Mouse (Mus musculus): ENCODE results near the gene Kat7. TPM values are rescaled to one million over a fixed set of nuclear protein-coding genes. Genes with fewer than 3 reads are reported as not detected.

The Kat7 gene
- polyA plus RNA-seq, 1 experiment from 2014 or later: 62.7 TPM

DNA sequence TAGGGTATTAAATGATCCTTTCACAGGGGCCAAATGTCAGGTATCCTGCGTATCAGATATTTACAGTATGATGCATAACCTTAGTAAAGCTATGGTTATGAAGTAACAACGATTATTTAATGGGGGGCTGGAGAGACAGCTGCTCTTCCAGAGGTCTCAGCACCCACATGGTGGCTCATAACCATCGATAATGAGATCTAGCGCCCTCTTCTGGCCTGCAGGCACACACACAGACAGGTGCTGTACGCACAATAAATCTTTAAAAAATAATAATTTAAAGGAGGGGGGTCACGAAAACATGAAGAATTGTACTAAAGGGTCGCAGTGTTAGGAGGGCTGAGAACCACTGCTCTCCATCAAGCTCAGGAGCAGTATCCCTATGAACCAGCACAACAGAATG lies 4.4 kb downstream of the Kat7 start:
- Histone ChIP-seq H3K9me3 (no peaks in the 10 kb centered on the region), H3K4me1 (peaks cover 14% of the 10 kb centered on the region), H3K4me3 (no peak overlapping the region), H3K27ac (no peak overlapping the region), H3K36me3 (peaks cover 45% of the 10 kb centered on the region), H3K9ac (no peak overlapping the region), H3K4me2 (no peak overlapping the region), H3K27me3 (no peaks in the 10 kb centered on the region)
- WGBS: 88% methylated on average over 7 of the region's 7 CpGs
- ATAC-seq (ENCODE audit: insufficient number of reproducible peaks, low FRiP score, low TSS enrichment, low read depth): no peak

DNA sequence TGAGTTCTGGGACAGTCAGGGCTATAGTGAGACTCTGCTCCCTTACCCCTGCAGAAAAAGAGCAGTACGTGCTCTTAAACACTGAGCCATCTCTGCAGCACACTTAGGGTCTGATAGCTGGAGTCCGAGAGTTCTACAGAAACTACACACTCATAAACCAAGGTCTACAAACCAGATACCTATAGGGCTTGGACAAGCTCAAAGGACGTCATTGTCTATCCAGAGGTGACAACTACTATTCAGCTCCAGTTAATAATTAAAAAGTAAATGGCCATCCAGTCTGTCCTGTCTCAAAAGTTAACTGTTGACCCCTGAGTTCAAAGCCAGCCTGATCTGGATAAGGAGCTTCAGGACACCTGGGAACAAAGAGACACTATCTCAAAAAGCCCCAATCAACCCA lies 8.3 kb downstream of the Kat7 start:
- H3K36me3 ChIP-seq: peaks cover 73% of the 10 kb centered on the region
- no peak overlapping the region for H3K4me2 ChIP-seq
- ATAC-seq (ENCODE audit: insufficient number of reproducible peaks, low FRiP score, low TSS enrichment, low read depth): no peak
- no peak overlapping the region for H3K27ac ChIP-seq
- no peaks in the 10 kb centered on the region for H3K27me3 ChIP-seq
- 89% methylated on average over 3 of the region's 3 CpGs for WGBS
- no peaks in the 10 kb centered on the region for H3K9me3 ChIP-seq
- no peaks in the 10 kb centered on the region for H3K4me1 ChIP-seq
- no peak overlapping the region for H3K4me3 ChIP-seq
- no peak overlapping the region for H3K9ac ChIP-seq

DNA sequence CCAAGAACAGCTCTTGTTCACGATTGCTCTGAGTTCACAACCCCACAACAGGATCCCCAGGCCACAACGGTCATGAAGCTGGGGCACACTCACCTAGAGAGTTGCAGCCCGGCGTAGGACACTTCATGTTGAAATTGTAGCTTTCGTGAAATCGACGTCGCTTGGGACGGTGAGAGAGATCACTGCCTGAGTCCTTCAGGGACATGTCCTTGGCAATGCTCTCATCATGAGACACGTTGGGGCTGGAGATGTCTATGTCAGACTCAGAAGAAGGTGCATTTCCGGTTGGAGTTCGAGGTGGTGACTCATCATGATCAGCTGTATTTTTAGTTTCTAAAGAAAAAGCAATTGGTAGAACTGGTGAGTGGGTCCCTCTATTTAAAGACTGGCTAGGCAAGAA lies 10.2 kb downstream of the Kat7 start:
- no peak overlapping the region for H3K27ac ChIP-seq
- ATAC-seq (ENCODE audit: insufficient number of reproducible peaks, low FRiP score, low TSS enrichment, low read depth): no peak

DNA sequence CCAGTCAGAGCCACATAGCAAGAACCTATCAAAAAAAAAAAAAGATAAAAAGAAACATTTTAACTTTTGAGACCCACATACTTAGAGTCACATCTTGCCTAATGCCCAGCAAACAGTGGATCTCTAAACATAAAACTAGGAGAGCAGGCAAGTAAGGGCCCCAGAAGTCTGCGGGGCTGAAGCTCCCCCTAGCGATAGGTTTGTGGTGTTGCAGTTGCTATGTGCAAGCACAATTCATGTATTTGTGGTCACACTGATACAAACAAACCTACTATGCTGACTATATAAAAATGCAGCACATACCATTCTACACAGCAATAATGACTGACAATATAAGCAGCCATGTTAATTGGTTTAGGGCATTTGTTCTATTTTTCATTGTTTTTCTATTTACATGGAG lies 11.9 kb downstream of the Kat7 start:
- no peaks in the 10 kb centered on the region for H3K27me3 ChIP-seq
- H3K4me1 ChIP-seq: no peaks in the 10 kb centered on the region
- no peak for ATAC-seq (ENCODE audit: insufficient number of reproducible peaks, low FRiP score, low TSS enrichment, low read depth)
- no peak overlapping the region for H3K4me2 ChIP-seq
- H3K4me3 ChIP-seq: no peak overlapping the region
- peaks cover 69% of the 10 kb centered on the region for H3K36me3 ChIP-seq
- H3K9me3 ChIP-seq: no peaks in the 10 kb centered on the region
- WGBS: 16% methylated on average over 2 of the region's 2 CpGs
- H3K9ac ChIP-seq: no peak overlapping the region
- H3K27ac ChIP-seq: no peak overlapping the region

More for the DNA sequence above, 10.2 kb downstream of the Kat7 start:
- no peak overlapping the region for H3K9ac ChIP-seq
- H3K27me3 ChIP-seq: no peaks in the 10 kb centered on the region
- H3K36me3 ChIP-seq: peaks cover 60% of the 10 kb centered on the region
- H3K4me3 ChIP-seq: no peak overlapping the region
- no peaks in the 10 kb centered on the region for H3K9me3 ChIP-seq
- no peak overlapping the region for H3K4me2 ChIP-seq
- H3K4me1 ChIP-seq: no peaks in the 10 kb centered on the region
- 92% methylated on average over 12 of the region's 12 CpGs for WGBS

DNA sequence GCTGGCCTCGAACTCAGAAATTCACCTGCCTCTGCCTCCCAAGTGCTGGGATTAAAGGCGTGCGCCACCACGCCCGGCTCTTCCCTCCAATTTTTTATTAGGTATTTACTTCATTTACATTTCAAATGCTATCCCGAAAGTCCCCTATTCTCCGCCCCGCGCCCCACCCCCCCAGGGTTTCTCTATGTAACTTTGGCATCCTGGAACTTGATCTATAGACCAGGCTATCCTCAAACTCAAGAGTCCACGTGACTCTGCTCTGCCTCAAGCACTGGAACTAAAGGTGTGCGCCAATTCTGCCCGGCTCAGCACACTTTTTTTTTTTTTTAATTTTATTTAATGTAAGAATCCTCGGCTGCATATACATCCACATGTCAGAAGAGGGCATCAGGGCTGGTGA lies 14.3 kb downstream of the Kat7 start:
- Histone ChIP-seq H3K27me3 (no peaks in the 10 kb centered on the region), H3K4me3 (no peak overlapping the region), H3K9me3 (no peaks in the 10 kb centered on the region), H3K27ac (no peak overlapping the region), H3K9ac (no peak overlapping the region), H3K4me1 (no peaks in the 10 kb centered on the region), H3K36me3 (peaks cover 66% of the 10 kb centered on the region), H3K4me2 (no peak overlapping the region)
- WGBS: 94% methylated on average over 13 of the region's 13 CpGs
- no peak for ATAC-seq (ENCODE audit: insufficient number of reproducible peaks, low FRiP score, low TSS enrichment, low read depth)

DNA sequence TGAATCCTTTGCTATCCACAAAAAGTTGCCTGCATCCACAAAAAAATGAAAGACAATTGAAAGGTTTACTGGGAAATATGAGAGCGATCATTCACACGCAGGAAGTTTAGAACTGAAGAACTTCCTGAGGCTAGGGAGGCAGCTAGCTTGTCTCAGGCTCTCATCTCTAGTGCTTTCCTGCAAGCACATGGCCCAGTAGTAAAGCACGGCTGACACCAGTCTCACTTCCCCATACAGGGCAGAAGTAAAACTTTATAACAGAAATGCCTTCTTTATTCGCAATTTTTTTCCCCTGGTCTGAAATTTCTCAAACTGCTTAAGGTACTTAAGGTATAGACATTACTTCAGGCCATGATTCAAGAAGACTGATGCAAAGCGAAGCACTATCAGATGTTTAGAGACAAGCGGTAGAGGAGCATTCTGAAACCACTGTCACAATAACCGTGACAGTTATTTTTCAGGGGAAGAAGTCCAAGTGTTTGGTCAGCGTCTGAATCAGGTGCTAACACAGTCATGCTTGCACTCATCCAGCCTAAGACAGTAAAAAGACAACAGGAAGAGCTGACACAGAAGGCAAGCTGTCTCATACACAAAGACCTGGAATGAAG lies 16.9 kb downstream of the Kat7 start:
- Histone ChIP-seq H3K27ac (no peak overlapping the region; the same call in 1 of the 2 replicates), H3K27me3 (no peaks in the 10 kb centered on the region), H3K4me1 (no peaks in the 10 kb centered on the region), H3K9ac (no peak overlapping the region), H3K4me3 (no peak overlapping the region), H3K4me2 (no peak overlapping the region), H3K36me3 (peaks cover 65% of the 10 kb centered on the region), H3K9me3 (no peaks in the 10 kb centered on the region)
- WGBS: 80% methylated on average over 8 of the region's 8 CpGs
- no peak for ATAC-seq (ENCODE audit: insufficient number of reproducible peaks, low FRiP score, low TSS enrichment, low read depth)

DNA sequence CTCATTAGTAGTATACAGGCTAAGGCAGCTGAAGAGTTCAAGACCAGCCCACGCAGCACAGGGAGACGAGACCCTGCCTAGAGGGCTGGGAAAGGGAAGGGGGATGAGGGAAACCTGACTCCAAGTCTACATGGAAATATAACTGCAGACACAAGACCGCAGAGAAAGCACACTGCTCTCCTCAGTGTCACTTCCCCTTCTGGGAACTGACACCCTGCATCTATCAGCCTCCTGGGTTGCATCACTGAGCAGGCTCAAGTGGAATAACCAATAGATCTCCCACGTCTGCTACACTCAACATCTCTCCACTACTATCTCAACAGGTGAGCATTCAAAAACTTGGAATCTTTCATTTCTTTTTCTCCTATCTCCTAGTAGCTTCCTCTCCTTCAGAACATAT lies 18.0 kb downstream of the Kat7 start:
- no peaks in the 10 kb centered on the region for H3K27me3 ChIP-seq
- ATAC-seq (ENCODE audit: insufficient number of reproducible peaks, low FRiP score, low TSS enrichment, low read depth): no peak
- no peak overlapping the region for H3K27ac ChIP-seq
- H3K9ac ChIP-seq: no peak overlapping the region
- WGBS: 73% methylated on average over 4 of the region's 4 CpGs
- no peak overlapping the region for H3K4me3 ChIP-seq
- H3K4me1 ChIP-seq: no peaks in the 10 kb centered on the region
- H3K36me3 ChIP-seq: peaks cover 67% of the 10 kb centered on the region
- H3K4me2 ChIP-seq: no peak overlapping the region
- no peaks in the 10 kb centered on the region for H3K9me3 ChIP-seq

DNA sequence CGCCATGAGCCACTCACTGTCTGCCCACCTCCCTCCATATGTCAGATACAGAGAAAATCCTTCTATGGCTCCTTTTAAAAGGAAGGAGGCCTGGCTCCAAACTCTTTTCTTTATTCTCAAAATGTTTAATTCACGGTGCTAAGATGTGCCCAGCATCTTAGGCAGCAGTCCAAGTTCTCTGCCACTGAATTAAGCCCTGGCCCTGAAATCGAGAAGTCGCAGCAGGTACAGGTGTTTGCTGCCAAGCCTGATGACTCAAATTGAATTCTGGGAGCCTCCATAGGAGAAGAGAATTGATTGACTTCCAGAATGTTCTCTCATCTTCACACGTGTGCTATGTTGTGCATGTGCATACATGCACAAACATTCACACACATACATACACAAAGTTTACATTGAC lies 27.7 kb downstream of the Kat7 start:
- Histone ChIP-seq H3K4me1 (no peaks in the 10 kb centered on the region), H3K9me3 (no peaks in the 10 kb centered on the region), H3K36me3 (peaks cover 93% of the 10 kb centered on the region), H3K9ac (no peak overlapping the region), H3K27me3 (no peaks in the 10 kb centered on the region), H3K4me3 (no peak overlapping the region), H3K4me2 (no peak overlapping the region), H3K27ac (no peak overlapping the region)
- 94% methylated on average over 5 of the region's 5 CpGs for WGBS
- no peak for ATAC-seq (ENCODE audit: insufficient number of reproducible peaks, low FRiP score, low TSS enrichment, low read depth)

DNA sequence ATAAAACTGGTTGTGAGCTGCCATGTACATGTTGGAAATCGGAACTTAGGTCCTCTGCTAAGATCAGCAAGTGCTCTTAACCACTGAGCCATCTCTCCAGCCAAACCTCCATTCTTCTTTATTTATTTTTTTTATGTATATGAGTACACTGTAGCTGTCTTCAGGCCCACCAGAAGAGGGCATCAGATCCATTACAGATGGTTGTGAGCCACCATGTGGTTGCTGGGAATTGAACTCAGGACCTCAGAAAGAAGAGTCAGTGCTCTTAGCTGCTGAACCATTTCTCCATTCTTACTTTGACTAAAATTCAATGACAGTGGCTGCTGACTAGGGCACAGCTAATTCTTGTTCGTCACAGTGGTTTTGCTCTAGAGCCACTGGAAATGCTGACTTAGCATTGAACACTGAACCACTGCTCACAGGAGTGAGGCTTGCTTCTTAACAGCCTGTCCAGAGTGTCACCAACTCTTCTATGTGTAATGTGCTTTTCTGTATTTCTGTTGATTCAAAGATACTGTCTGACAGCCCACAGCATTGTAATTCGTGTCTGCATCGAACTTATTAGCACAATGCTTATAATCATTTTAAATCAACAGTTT lies 30.9 kb downstream of the Kat7 start:
- Histone ChIP-seq H3K27ac (no peak overlapping the region), H3K36me3 (peaks cover 98% of the 10 kb centered on the region), H3K4me1 (no peaks in the 10 kb centered on the region), H3K27me3 (no peaks in the 10 kb centered on the region), H3K9me3 (no peaks in the 10 kb centered on the region), H3K4me2 (no peak overlapping the region), H3K9ac (no peak overlapping the region), H3K4me3 (no peak overlapping the region)
- WGBS: 90% methylated on average over 4 of the region's 4 CpGs
- ATAC-seq (ENCODE audit: insufficient number of reproducible peaks, low FRiP score, low TSS enrichment, low read depth): no peak

DNA sequence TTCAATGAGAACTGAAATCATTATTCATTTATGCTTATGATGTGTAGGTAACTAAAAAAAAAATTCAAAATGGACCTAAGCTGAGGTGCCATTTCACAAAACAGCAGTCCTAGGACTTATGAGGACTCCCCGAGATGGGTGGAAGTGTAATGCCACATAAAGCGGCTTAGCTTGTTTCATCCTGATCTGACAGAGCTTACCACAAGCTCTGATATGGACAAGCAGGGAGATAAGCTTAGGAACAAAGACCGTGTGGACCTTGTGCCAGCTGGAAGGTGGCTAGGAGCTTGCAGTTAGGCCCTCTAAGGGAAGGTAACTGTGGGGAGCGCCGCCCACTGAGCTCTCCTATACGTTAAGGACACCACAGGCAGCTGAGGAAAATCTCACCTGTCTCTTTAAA lies 34.0 kb downstream of the Kat7 start:
- Histone ChIP-seq H3K4me1 (no peaks in the 10 kb centered on the region), H3K27me3 (no peaks in the 10 kb centered on the region), H3K9me3 (no peaks in the 10 kb centered on the region), H3K4me2 (no peak overlapping the region), H3K27ac (no peak overlapping the region), H3K36me3 (peaks cover 99% of the 10 kb centered on the region), H3K9ac (no peak overlapping the region), H3K4me3 (no peak overlapping the region)
- 90% methylated on average over 6 of the region's 6 CpGs for WGBS
- no peak for ATAC-seq (ENCODE audit: insufficient number of reproducible peaks, low FRiP score, low TSS enrichment, low read depth)

DNA sequence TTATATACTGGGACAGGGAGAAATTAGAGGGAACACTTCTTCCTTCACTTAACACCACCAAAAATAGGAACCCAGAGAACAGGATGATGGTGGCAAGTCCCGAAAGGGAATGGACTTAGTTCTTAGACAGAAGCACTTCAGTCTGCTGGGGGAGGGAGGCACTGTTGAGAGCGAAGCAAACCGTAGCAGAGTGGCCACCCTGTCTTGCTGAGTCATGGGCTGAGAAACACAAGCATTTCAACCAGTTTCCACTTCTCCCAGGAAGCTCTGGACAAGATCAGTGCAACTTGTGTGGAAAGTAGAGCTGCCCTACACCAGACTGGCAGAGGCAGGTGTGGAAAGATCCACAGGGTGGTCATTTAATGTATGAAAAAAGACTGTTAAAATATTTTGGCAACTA lies 35.4 kb downstream of the Kat7 start:
- Histone ChIP-seq H3K27ac (no peak overlapping the region), H3K9ac (no peak overlapping the region), H3K4me2 (no peak overlapping the region), H3K9me3 (no peaks in the 10 kb centered on the region), H3K27me3 (no peaks in the 10 kb centered on the region), H3K4me3 (no peak overlapping the region), H3K36me3 (peaks cover 99% of the 10 kb centered on the region), H3K4me1 (no peaks in the 10 kb centered on the region)
- WGBS: 87% methylated on average over 3 of the region's 3 CpGs
- ATAC-seq (ENCODE audit: insufficient number of reproducible peaks, low FRiP score, low TSS enrichment, low read depth): no peak

DNA sequence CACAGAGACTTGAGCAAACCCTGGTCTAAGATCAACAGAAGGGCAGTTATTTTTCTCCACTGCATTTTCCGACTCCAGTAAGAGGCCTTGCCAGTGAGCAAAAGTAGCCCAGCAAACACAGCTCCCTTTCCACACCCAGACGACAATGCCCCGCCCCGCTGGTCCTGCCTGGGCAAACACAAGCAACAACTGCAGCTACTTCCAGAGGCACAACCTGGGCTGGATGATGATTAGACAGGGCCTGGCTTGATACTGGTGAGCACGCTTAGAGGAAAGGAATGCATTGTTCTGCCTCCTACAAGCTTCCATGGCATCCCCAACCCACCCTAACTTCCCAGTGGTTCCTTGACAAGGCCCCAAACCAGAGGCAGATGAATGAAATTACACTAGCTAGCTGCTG lies 36.4 kb downstream of the Kat7 start:
- no peak overlapping the region for H3K4me2 ChIP-seq
- no peak overlapping the region for H3K9ac ChIP-seq
- no peaks in the 10 kb centered on the region for H3K4me1 ChIP-seq
- no peak overlapping the region for H3K4me3 ChIP-seq
- ATAC-seq (ENCODE audit: insufficient number of reproducible peaks, low FRiP score, low TSS enrichment, low read depth): no peak
- WGBS: 83% methylated on average over 5 of the region's 5 CpGs
- peaks cover 97% of the 10 kb centered on the region for H3K36me3 ChIP-seq
- no peaks in the 10 kb centered on the region for H3K9me3 ChIP-seq
- no peak overlapping the region for H3K27ac ChIP-seq
- H3K27me3 ChIP-seq: no peaks in the 10 kb centered on the region

Data from limb, embryonic 15.5 days (tissue).